ENCODE assay signal across 13 mouse cellular contexts in the genomic region with DNA sequence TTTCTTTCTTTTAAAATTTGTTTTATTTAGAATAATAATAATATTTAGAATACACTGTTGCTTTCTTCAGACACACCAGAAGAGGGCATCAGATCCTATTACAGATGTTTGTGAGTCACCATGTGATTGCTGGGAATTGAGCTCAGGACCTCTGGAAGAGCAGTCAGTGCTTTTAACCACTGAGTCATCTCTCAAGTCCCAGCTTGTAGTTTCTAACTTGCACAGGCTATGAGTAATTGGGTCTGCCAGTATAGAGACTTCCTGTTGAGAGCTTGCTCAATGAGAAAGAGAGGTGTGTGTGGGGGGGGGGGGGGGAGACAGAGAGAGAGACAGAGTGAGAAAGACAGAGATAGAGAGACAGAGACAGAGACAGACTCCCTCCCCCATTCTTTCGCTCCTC. TPM values are rescaled to one million over a fixed set of nuclear protein-coding genes. Genes with fewer than 3 reads are reported as not detected.
A peak's percentile ranks its signal among the peaks of the same experiment; 100 is the strongest.
DNase-seq lines count a peak whose midpoint lies in the region; ATAC-seq and TF ChIP-seq lines count a peak whose summit lies in the region.
"Had no signal": no experiment of that assay in that cellular context is flagged by ENCODE, and none has a peak within 500 bp of the region (broad histone marks: within the 10 kb centered on the region; RNA-seq: fewer than 3 reads in every experiment).

No protein-coding gene starts in this region.

- TF ChIP-seq CTCF in heart, postnatal 0 days (IDR thresholded peaks at IDR 0.05; ENCODE audit: low read depth) = no peak
- TF ChIP-seq CTCF in bone marrow, adult 2 months (IDR thresholded peaks at IDR 0.05; ENCODE audit: control insufficient read depth, insufficient read depth, low read length) = no peak

- no peak for DNase-seq in heart, postnatal 0 days (ENCODE audit: low spot score)
- no peak for DNase-seq in heart, adult 8-10 months (ENCODE audit: low spot score)
- peak; percentile 60 for DNase-seq in naive thymus-derived CD4-positive, alpha-beta T cell, adult 2 months (ENCODE audit: low read depth)
- DNase-seq in frontal cortex, postnatal 14 days (ENCODE audit: low spot score in 2 of 2) = no peak
- DNase-seq in spleen, adult 12 weeks (ENCODE audit: low spot score) = no peak
- DNase-seq: lung, postnatal 4 days; right cerebral cortex, postnatal 14 days had no signal

- ATAC-seq in heart, postnatal 0 days (ENCODE audit: insufficient read depth, low read depth) = 0 out of 2 replicates have a peak, but pooled peaks have one; percentile 27
- peak; percentile 80 for ATAC-seq in CD4-positive, CD25-positive, alpha-beta regulatory T cell, adult 4 months
- ATAC-seq: forebrain, embryonic 14.5 days had no signal

- no peak overlapping the region for H3K27ac ChIP-seq in heart, postnatal 0 days (ENCODE audit: low read depth)
- no peak overlapping the region for H3K27ac ChIP-seq in bone marrow, adult 2 months (ENCODE audit: control insufficient read depth, insufficient read depth, low read depth, low read length, poor library complexity)
- H3K27ac ChIP-seq: embryonic facial prominence, embryonic 15.5 days; hindbrain, embryonic 13.5 days; liver, embryonic 14.5 days had no signal

- H3K4me3 ChIP-seq in heart, postnatal 0 days (ENCODE audit: low read depth, low read length) = no peak overlapping the region
- H3K4me3 ChIP-seq in bone marrow, adult 2 months (replicated peaks; ENCODE audit: control insufficient read depth, low read depth, low read length) = peak overlapping the region; percentile 22

- H3K9ac ChIP-seq in heart, postnatal 0 days (replicated peaks; ENCODE audit: low read depth, low read length) = no peak overlapping the region
- H3K9ac ChIP-seq: embryonic facial prominence, embryonic 15.5 days; hindbrain, embryonic 13.5 days; liver, embryonic 14.5 days had no signal

- no peak for TF ChIP-seq POLR2A in bone marrow, adult 2 months (IDR thresholded peaks at IDR 0.05; ENCODE audit: borderline replicate concordance, control insufficient read depth, low read depth, low read length)

- 50% methylated on average over 1 of the region's 1 CpGs for WGBS in heart, postnatal 0 days
- 30% methylated on average over 1 of the region's 1 CpGs for WGBS in bone marrow, adult 2 months

- peak overlapping the region; percentile 57; the same call in 1 of the 2 replicates for H3K4me2 ChIP-seq in heart, postnatal 0 days (ENCODE audit: low read depth, low read length)

- no peak for TF ChIP-seq EP300 in heart, postnatal 0 days (IDR thresholded peaks at IDR 0.05; ENCODE audit: low read depth)

- no peaks in the 10 kb centered on the region for H3K27me3 ChIP-seq in heart, postnatal 0 days (ENCODE audit: control insufficient read depth, insufficient read depth, low read length)

- no peaks in the 10 kb centered on the region for H3K4me1 ChIP-seq in heart, postnatal 0 days (ENCODE audit: control insufficient read depth, insufficient read depth)
- H3K4me1 ChIP-seq in bone marrow, adult 2 months (ENCODE audit: control insufficient read depth, insufficient read depth, low read length) = no peaks in the 10 kb centered on the region; the same call in 1 of the 2 replicates
- H3K4me1 ChIP-seq: embryonic facial prominence, embryonic 15.5 days; hindbrain, embryonic 13.5 days had no signal

- no peaks in the 10 kb centered on the region for H3K9me3 ChIP-seq in heart, postnatal 0 days (replicated peaks; ENCODE audit: control insufficient read depth, low read length)
- H3K9me3 ChIP-seq: embryonic facial prominence, embryonic 15.5 days; hindbrain, embryonic 13.5 days had no signal

- H3K36me3 ChIP-seq in heart, postnatal 0 days (replicated peaks; ENCODE audit: control insufficient read depth, insufficient read depth, low read length) = no peaks in the 10 kb centered on the region
- H3K36me3 ChIP-seq: embryonic facial prominence, embryonic 15.5 days; hindbrain, embryonic 13.5 days had no signal

RNA-seq across cellular contexts. Expression of a gene that starts 18.5 kb away (rescaled TPM):
- 0.61 and 2.5 TPM in 2 replicates for total RNA-seq in heart, postnatal 0 days (2014; rRNA removed; ENCODE audit: low replicate concordance)
- polyA plus RNA-seq in heart, postnatal 0 days (2015; fragmentation: Nextera tagmentation; extraction: Ambion mirVana) = 0.41 and 0.51 TPM in 2 replicates
- total RNA-seq in heart, adult 8-10 months (2022) = under 1 TPM; 0.43 to 0.76 (median 0.67) TPM
- polyA plus RNA-seq in CD4-positive, CD25-positive, alpha-beta regulatory T cell, adult 4 months (2017; shearing (Covaris generic)) = 100 to 1,000 TPM; 109 to 141 TPM
- polyA plus RNA-seq in bone marrow, adult 2 months (2011; ENCODE audit: insufficient read depth, insufficient read length, low replicate concordance, missing spikeins) = 6.5 and 13.7 TPM in 2 replicates

RNA-seq across cellular contexts. Expression of a gene that starts 25.8 kb away (rescaled TPM):
- 3.7 and 5.2 TPM in 2 replicates for total RNA-seq in heart, postnatal 0 days (2014; rRNA removed; ENCODE audit: low replicate concordance)
- 3.9 and 5.2 TPM in 2 replicates for polyA plus RNA-seq in heart, postnatal 0 days (2015; fragmentation: Nextera tagmentation; extraction: Ambion mirVana)
- 1 to 10 TPM; 1.8 to 4.6 (median 2.3) TPM for total RNA-seq in heart, adult 8-10 months (2022)
- 100 to 1,000 TPM; 806 to 834 TPM for polyA plus RNA-seq in CD4-positive, CD25-positive, alpha-beta regulatory T cell, adult 4 months (2017; shearing (Covaris generic))
- polyA plus RNA-seq in bone marrow, adult 2 months (2011; ENCODE audit: insufficient read depth, insufficient read length, low replicate concordance, missing spikeins) = 101 and 262 TPM in 2 replicates

RNA-seq across cellular contexts. Expression of a gene that starts 47.5 kb away (rescaled TPM):
- total RNA-seq in heart, postnatal 0 days (2014; rRNA removed; ENCODE audit: low replicate concordance) = 3.1 and 7.6 TPM in 2 replicates
- polyA plus RNA-seq in heart, postnatal 0 days (2015; fragmentation: Nextera tagmentation; extraction: Ambion mirVana) = 4.9 and 5.2 TPM in 2 replicates
- total RNA-seq in heart, adult 8-10 months (2022) = under 1 TPM; 0.56 to 0.72 (median 0.62) TPM
- 10 to 100 TPM; 10.7 to 17.9 TPM for polyA plus RNA-seq in CD4-positive, CD25-positive, alpha-beta regulatory T cell, adult 4 months (2017; shearing (Covaris generic))
- 3.2 and 3.7 TPM in 2 replicates for polyA plus RNA-seq in bone marrow, adult 2 months (2011; ENCODE audit: insufficient read depth, insufficient read length, low replicate concordance, missing spikeins)

Comparison
In these comparisons a context has a peak if more than half of its experiments do, and no peak if none do; other contexts are left out.
1. RNA of a gene that starts 25.8 kb away (polyA plus RNA-seq): 806 to 834 TPM in CD4-positive, CD25-positive, alpha-beta regulatory T cell, adult 4 months and 101 to 262 TPM in bone marrow, adult 2 months; 3.9 to 5.2 TPM in heart, postnatal 0 days; every median in the first group is over 10 times any median in the second.